Mouse (Mus musculus) neutrophil, adult 83 days (primary cell): ENCODE measurements around the gene Efemp2. TPM values are rescaled to one million over a fixed set of nuclear protein-coding genes. Genes with fewer than 3 reads are reported as not detected.

ENCODE experiments used
- total RNA-seq, 2 experiments: library from RNA; stranded (reverse); gene quantifications; one replicate each; pipeline ENCODE4 v1.2.4; 2023

Efemp2 gene
- 1 to 10 TPM in 1 of 2 experiments, under 1 TPM in 1; 0.53 to 1.8 TPM for total RNA-seq

GRCm38 (mm10) chr19:5473720-5474119 lies at the start of gene Efemp2:
Efemp2 (plus strand) TSS chr19:5473954.

GRCm38 (mm10) chr19:5424782-5425741 lies 48.7 kb upstream of the Efemp2 start, which contains the start of the genes Drap1 and AI837181:
Drap1 (minus strand) TSS chr19:5424979.
AI837181 (plus strand) TSS chr19:5425144.

GRCm38 (mm10) chr19:5447515-5448353 lies 26.0 kb upstream of the Efemp2 start, which contains the start of gene Fosl1:
Fosl1 (plus strand) TSS chr19:5447547.

GRCm38 (mm10) chr19:5457746-5458442 lies 15.9 kb upstream of the Efemp2 start, which contains the start of gene Ccdc85b:
Ccdc85b (minus strand) TSS chr19:5457894.

GRCm38 (mm10) chr19:5460465-5460911 lies 13.3 kb upstream of the Efemp2 start, which contains the start of gene Fibp:
Fibp (plus strand) TSS chr19:5460615.

GRCm38 (mm10) chr19:5468374-5468773 lies 5.4 kb upstream of the Efemp2 start, which contains the start of gene Ctsw:
Ctsw (minus strand) TSS chr19:5468507.

DNA sequence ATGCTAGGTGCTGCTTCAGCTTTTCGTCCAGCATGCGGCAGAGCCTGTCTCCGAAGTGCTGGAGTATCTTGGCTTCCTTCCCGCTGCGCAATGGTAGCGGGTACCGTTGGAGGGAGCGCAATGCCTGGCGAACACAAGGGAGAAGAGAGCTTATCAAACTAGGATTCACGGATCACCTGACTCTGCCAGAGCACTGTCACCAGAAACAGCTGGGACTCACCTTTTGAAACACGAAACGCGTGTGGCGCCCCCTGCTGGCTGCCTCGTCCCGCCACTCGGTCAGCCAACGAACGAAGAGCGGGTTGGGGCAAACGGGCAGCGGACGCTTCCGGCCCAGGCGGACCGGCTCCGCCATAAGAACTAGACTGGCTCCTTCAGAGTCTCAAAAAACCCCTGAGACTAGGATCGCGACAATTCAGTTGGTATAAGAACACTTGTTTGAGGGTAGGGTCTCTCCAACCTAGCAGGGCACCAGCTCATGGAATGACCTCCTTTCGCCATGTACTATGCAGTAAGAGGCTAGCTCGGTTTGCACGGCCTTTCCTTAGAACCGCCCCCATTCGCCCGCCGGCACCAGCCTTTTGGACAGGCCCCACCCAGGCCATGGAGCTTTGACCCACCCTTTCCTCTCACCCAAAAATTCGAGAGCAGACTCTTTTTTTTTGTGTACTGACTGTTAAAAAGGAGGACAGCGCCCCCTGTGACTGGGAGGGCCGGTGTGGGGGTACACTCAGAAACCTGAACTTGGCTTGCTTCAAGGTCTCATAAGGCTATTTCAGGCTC lies 14.2 kb downstream of the Efemp2 start, which contains the start of gene Mus81:
Mus81 (minus strand) TSS at position 635 of the 783 bp plus-strand sequence.

DNA sequence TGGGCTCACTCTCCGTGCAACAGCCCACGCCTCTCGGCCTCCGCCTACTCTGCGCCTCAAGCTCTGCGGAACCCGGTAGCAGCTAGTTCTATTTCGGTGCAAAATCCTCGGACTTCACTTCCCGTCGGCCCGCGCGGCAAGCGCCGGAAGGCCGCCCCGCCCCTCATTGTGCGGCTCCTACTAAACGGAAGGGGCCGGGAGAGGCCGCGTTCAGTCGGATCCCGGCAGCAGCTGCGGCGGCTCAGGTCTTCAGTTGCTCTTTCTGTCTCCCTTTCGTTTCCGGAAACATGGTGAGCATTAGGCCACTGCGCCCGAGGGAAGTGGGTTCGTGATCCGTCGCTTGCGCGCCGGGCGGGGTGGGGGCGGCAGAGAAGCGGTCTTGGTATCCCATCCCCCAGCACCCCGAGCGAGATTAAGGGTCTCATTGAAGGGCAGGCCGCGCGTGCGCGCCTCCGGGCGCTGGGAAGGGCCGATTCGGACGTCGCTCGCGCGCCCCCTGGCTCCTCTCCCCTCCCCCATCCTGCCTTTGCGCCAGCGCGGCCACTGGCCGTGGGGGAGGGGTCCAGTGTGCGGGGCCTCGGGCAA lies 16.7 kb downstream of the Efemp2 start, which contains the start of gene Cfl1:
Cfl1 (plus strand) TSS at position 143 of the 585 bp plus-strand sequence.

GRCm38 (mm10) chr19:5503687-5504086 lies 29.9 kb downstream of the Efemp2 start, which contains the start of gene 1700020D05Rik:
1700020D05Rik (minus strand) TSS chr19:5503787.

DNA sequence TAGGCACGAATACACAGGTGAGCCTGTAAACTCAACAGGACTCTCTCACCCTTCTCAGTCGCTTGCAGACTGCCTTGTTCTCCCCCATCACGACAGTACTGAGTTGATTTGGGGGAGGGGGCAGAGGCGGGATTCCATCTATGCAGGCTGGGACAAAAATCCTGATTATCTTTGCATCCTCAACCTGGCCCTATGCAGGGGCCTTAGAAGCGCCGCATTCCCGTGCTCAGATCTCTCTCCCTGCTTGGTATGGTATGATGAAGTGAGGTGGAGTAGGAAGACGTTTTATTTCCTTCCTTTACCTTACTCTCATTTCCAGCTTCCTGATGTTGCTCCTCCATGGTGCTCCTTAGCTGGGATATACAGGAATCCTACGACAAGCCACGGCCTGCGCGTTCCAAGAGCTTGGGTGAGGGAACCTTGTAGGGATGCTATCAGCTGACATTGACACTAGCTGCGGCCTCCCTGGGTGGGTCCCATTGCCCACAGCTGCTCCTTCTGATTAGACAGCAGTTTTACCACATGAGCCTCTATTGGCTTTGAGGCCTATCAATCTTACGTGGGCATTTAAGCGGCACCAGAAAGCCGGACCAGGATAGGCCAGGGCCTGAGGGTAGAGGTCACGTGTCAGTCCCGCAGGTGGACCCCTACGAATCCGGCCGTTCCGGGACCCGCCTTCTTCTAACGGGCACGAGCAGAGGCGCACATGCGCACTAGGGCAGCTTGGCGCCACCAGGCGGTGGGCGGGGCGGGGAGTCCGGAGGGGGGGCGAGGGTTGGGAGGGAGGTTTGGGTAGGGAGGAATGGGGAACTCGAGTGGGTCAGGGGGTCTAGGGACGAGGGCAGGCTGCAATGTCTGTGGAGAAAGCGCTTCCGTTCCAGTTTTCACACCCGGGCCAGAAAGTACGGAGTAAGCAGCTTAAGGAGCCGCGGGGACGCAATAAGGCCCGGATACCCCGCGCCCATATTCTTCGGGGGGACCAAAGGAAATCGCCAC lies 36.6 kb downstream of the Efemp2 start, which contains the start of gene Snx32:
Snx32 (minus strand) TSS at position 508 of the 996 bp plus-strand sequence.

Other genes with a start within 250 kb of the Efemp2 start
- gene Pacs1, start 200.8 kb upstream of the Efemp2 start, total RNA-seq, result 100 to 1,000 TPM in 1 of 2 experiments, 10 to 100 TPM in 1; 91.2 to 101 TPM
- gene Sf3b2, start 178.5 kb upstream of the Efemp2 start, total RNA-seq, result 100 to 1,000 TPM; 203 to 204 TPM
- not detected for gene Gal3st3, start 175.6 kb upstream of the Efemp2 start, total RNA-seq
- not detected for gene Catsper1, start 138.2 kb upstream of the Efemp2 start, total RNA-seq
- gene Cst6, start 124.4 kb upstream of the Efemp2 start, total RNA-seq, result not detected
- gene Eif1ad, start 107.2 kb upstream of the Efemp2 start, total RNA-seq, result 10 to 100 TPM; 20.3 to 20.6 TPM
- gene Banf1, start 106.8 kb upstream of the Efemp2 start, total RNA-seq, result 10 to 100 TPM; 77.5 to 94.0 TPM
- 10 to 100 TPM; 89.1 to 96.6 TPM for gene Sart1, start 85.3 kb upstream of the Efemp2 start, total RNA-seq
- gene Tsga10ip, start 71.4 kb upstream of the Efemp2 start, total RNA-seq, result not detected
- 100 to 1,000 TPM; 104 to 121 TPM for gene Drap1, start 49.0 kb upstream of the Efemp2 start, total RNA-seq
- 10 to 100 TPM; 36.4 to 36.5 TPM for gene AI837181, start 48.8 kb upstream of the Efemp2 start, total RNA-seq
- gene Fosl1, start 26.4 kb upstream of the Efemp2 start, total RNA-seq, result 10 to 100 TPM; 37.1 to 40.2 TPM
- gene Ccdc85b, start 16.1 kb upstream of the Efemp2 start, total RNA-seq, result 1 to 10 TPM; 1.6 TPM
- gene Fibp, start 13.3 kb upstream of the Efemp2 start, total RNA-seq, result 10 to 100 TPM; 47.8 to 53.1 TPM
- not detected for gene Ctsw, start 5.4 kb upstream of the Efemp2 start, total RNA-seq
- gene Mus81, start 14.4 kb downstream of the Efemp2 start, total RNA-seq, result 10 to 100 TPM; 17.1 to 18.7 TPM
- gene Cfl1, start 16.5 kb downstream of the Efemp2 start, total RNA-seq, result 1,000 to 10,000 TPM; 1,642 to 1,678 TPM
- gene 1700020D05Rik, start 29.8 kb downstream of the Efemp2 start, total RNA-seq, result 1 to 10 TPM; 1.2 to 1.4 TPM
- 1 to 10 TPM; 6.2 to 6.6 TPM for gene Snx32, start 36.6 kb downstream of the Efemp2 start, total RNA-seq
- under 1 TPM in 1 of 2 experiments, not detected in 1; 0.18 TPM for gene Ovol1, start 86.7 kb downstream of the Efemp2 start, total RNA-seq
- 10 to 100 TPM; 72.1 to 79.9 TPM for gene Ap5b1, start 94.1 kb downstream of the Efemp2 start, total RNA-seq
- gene Rnaseh2c, start 127.9 kb downstream of the Efemp2 start, total RNA-seq, result 100 to 1,000 TPM; 164 to 169 TPM
- gene Kat5, start 136.3 kb downstream of the Efemp2 start, total RNA-seq, result 10 to 100 TPM; 63.2 to 72.7 TPM
- gene Rela, start 163.5 kb downstream of the Efemp2 start, total RNA-seq, result 10 to 100 TPM; 72.2 to 81.3 TPM
- 100 to 1,000 TPM; 201 to 208 TPM for gene Sipa1, start 189.8 kb downstream of the Efemp2 start, total RNA-seq
- 10 to 100 TPM; 80.6 to 97.7 TPM for gene Map3k11, start 214.8 kb downstream of the Efemp2 start, total RNA-seq
- 10 to 100 TPM; 81.9 to 82.5 TPM for gene Pcnx3, start 215.0 kb downstream of the Efemp2 start, total RNA-seq
- under 1 TPM in 1 of 2 experiments, not detected in 1; 0.77 TPM for gene Kcnk7, start 230.4 kb downstream of the Efemp2 start, total RNA-seq